Mouse (Mus musculus): Measurements from ENCODE around the gene Otulin.

DNA sequence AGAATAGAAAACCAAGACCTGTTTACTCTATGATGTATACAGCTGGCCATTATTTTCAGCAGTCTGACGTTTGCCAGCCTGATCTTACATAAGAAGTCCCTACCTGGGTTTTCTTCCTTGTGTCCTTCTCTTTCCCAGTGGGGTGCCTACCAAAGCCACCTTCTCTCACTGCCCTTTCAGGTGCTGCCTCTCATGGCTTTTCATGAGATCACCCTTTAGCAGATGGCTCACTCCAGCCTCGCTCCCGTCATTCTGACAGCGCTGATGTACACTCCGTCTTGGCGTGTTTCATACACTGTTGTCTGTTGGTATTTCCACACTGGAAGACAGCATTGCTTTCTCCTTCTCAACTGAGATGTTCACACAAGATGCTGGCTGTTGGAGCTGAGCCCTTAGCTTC is 46.9 kb downstream of the Otulin start:
- TF ChIP-seq CTCF (IDR thresholded peaks at IDR 0.05; ENCODE audit: low read depth, low read length) = no peak
- TF ChIP-seq GATA1 (IDR thresholded peaks at IDR 0.05; ENCODE audit: borderline replicate concordance, low read length) = no peak
- TF ChIP-seq GATA2 (IDR thresholded peaks at IDR 0.05; ENCODE audit: borderline replicate concordance, low read depth, low read length) = no peak

All from G1E (cell line).